Mouse (Mus musculus) MEL-GATA-1-ER (cell line): Measurements from ENCODE around the gene Marcksl1.

Experiments
- DNase-seq: peaks from one replicate; pipeline ENCODE4 v3.0.0-alpha.2; 2012; ENCODE audit warnings: low read depth; ENCODE audit errors: extremely low read depth

Gene Marcksl1

DNA sequence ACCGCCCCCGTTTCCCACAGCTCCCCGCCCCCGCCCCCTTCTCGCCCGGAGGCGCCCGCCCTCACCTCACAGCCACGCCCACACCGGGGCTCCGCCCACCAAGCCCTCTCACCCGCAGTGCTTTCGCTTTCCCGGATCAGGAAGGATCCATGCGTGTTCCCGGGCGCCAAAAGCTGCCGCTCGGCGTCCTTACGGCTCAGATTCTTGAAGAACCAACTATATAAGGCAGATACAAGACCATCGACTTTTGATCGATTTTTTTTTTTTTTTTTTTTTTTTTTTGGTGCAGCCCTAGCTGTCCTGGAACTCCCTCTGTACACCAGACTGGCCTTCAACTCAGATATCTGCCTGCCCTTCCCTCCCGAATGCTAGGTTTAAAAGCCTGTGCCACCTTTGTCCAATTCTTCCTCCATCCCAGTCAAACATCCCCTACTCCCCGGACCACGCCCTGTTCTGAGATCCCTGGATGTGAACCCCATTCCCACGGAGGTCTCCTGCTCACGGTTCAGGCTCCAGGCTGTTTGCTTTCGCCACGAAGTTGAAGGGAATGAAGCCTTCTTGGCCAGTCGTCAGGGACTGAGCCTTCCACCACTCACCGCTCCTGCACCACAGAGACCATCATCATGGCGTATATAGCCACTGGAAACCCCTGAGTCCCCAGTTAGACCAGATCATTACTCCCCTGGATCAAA, 43.3 kb downstream of the Marcksl1 start:
- no peak for DNase-seq

DNA sequence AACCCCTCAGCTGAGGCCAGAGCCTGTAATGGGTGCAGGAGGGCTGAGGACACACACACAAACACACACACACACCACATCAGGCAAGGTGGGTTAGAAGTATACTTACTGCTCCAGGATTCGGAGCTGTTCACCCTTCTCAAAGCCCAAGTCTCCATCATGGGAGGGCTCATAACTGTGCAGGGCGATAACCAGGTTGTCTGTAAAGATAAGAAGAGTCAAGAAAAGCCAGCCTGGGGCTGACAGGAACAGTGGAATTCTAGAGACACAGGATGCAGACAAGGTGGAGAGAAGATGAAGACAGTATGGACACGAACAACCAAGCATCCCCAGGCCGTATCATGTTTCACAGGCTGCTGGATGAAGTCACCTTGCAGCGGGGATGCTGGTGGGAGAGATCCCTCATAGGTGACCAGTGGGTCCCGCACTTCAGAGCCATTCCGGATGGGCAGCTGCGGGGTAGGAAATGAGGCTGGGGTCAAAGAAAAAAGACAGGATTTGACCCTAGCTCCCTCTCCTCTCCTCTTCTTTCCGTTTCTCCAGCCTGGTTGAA, 44.0 kb downstream of the Marcksl1 start:
- DNase-seq: no peak

DNA sequence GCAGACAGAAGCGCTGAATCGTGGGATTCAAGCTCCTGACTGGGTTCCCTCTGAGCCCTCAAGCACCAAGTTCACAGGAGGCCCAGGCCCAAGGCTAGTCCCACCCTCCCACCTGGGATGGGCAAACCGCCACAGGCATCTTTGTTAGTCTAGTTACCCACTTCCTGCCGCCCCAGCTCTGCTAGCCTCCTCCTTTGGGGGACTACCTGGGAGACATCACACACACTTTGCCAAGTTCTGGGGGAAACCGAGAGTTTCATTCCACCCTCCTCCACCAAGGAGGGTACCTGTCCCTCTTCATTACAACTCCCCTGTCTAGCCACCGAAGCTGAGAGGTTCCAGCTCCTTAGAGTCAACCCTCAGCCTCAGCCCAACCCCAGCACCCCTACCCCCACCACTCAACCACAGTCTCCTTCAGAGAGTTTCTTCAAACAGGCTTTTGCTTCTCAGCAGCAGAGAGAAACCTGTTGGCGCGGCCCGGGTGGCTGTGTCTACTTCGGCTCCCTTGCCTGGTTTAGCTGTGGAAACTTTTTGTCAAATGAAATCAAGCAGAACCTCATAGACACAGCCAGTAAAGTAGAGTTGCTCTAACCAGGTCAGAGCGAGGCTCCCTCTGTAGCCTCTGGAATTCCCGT, 45.1 kb downstream of the Marcksl1 start:
- no peak for DNase-seq

DNA sequence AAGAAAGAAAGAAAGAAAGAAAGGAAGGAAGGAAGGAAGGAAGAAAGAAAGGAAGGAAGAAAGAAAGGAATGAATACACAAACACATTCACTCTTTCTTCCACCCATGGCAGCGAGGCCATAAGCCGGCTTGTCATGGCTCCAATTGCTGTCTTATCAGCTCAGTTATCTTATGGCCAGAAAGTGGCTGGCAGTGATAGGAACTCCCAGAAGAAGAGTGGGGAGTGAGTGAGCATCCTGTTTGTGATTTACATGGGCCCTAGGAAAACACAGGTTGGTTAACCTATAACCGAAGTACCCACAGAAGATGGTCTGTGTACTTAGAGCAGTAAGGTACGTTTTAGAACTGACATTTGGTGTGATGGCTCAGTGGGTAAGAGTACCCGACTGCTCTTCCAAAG, 47.8 kb downstream of the Marcksl1 start:
- no peak for DNase-seq

DNA sequence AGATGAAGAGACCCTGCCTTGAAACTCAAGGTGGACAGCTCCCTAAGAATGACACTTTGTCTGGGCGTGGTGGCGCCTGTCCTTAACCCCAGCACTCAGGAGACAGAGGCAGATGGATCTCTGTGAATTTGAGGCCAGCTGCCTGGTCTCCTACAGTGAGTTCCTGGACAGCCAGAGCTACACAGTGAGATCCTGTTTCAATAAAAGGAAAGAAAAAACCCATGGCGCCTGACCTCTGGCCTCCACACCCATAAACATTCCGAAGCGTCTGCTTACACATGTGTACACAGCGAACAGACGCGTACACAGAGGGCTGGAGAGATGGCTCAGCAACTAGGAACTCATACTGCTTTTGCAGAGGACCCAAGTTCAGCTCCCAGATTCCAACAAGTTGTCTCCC, 50.3 kb downstream of the Marcksl1 start:
- DNase-seq: no peak

DNA sequence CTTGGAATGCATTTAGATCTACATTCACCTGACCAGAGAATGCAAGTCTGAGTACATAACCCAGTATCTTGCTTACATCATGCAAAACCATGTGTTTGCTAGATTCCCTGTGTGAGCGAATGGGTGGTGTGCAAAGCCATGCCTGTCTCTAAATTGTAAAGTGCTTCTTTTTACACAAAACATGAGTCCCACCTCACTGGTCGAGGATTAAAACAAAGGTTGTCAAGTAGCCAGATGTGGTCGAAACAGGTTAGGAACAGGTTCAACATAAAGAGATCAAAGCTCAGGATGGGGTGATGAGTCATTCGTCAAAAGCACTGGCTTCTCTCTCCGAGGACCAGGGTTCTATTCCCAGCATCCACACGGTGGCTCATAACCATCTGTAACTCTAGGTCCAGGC, 51.8 kb downstream of the Marcksl1 start:
- DNase-seq: no peak
